Mouse (Mus musculus): ENCODE data around the gene Vps35l. TPM values are rescaled to one million over a fixed set of nuclear protein-coding genes. Genes with fewer than 3 reads are reported as not detected.

Vps35l gene
- polyA plus RNA-seq, 1 experiment from 2014 or later: 66.2 TPM

- Histone ChIP-seq H3K9me3 (ENCODE audit: control insufficient read depth, low read length) (no peaks in the 10 kb centered on the region), H3K4me3 (ENCODE audit: low read depth, low read length) (no peak overlapping the region), H3K27me3 (ENCODE audit: control insufficient read depth, insufficient read depth, low read length) (no peaks in the 10 kb centered on the region), H3K27ac (replicated peaks; ENCODE audit: low read depth, low read length) (no peak overlapping the region), H3K4me1 (ENCODE audit: control insufficient read depth, insufficient read depth, low read length) (no peaks in the 10 kb centered on the region), H3K36me3 (ENCODE audit: control insufficient read depth, insufficient read depth, low read length) (peaks cover 2% of the 10 kb centered on the region; the same call in 1 of the 2 replicates), H3K4me2 (ENCODE audit: low read depth, severe bottlenecking) (no peak overlapping the region), H3K9ac (ENCODE audit: low read length) (no peak overlapping the region)
- no peak for ATAC-seq (ENCODE audit: insufficient number of reproducible peaks, low FRiP score, low TSS enrichment, low read depth)
- 91% methylated on average over 11 of the region's 11 CpGs for WGBS
- DNase-seq (ENCODE audit: low spot score): no peak
Observed at GRCm38 (mm10) chr7:118763939-118764338, 23.9 kb downstream of the Vps35l start.

GRCm38 (mm10) chr7:118764725-118765124 is 24.7 kb downstream of the Vps35l start:
- no peak for ATAC-seq (ENCODE audit: insufficient number of reproducible peaks, low FRiP score, low TSS enrichment, low read depth)
- WGBS: 90% methylated on average over 14 of the region's 14 CpGs
- Histone ChIP-seq H3K36me3 (ENCODE audit: control insufficient read depth, insufficient read depth, low read length) (peaks cover 2% of the 10 kb centered on the region; the same call in 1 of the 2 replicates), H3K27ac (replicated peaks; ENCODE audit: low read depth, low read length) (no peak overlapping the region), H3K9me3 (ENCODE audit: control insufficient read depth, low read length) (no peaks in the 10 kb centered on the region), H3K27me3 (ENCODE audit: control insufficient read depth, insufficient read depth, low read length) (no peaks in the 10 kb centered on the region), H3K4me2 (ENCODE audit: low read depth, severe bottlenecking) (no peak overlapping the region), H3K4me1 (ENCODE audit: control insufficient read depth, insufficient read depth, low read length) (no peaks in the 10 kb centered on the region), H3K4me3 (ENCODE audit: low read depth, low read length) (no peak overlapping the region), H3K9ac (ENCODE audit: low read length) (no peak overlapping the region)
- DNase-seq (ENCODE audit: low spot score): no peak

GRCm38 (mm10) chr7:118765604-118766003 is 25.6 kb downstream of the Vps35l start:
- Histone ChIP-seq H3K4me2 (ENCODE audit: low read depth, severe bottlenecking) (no peak overlapping the region), H3K9ac (ENCODE audit: low read length) (no peak overlapping the region), H3K27ac (replicated peaks; ENCODE audit: low read depth, low read length) (no peak overlapping the region), H3K4me3 (ENCODE audit: low read depth, low read length) (no peak overlapping the region), H3K27me3 (ENCODE audit: control insufficient read depth, insufficient read depth, low read length) (no peaks in the 10 kb centered on the region), H3K9me3 (ENCODE audit: control insufficient read depth, low read length) (no peaks in the 10 kb centered on the region), H3K36me3 (ENCODE audit: control insufficient read depth, insufficient read depth, low read length) (peaks cover 2% of the 10 kb centered on the region; the same call in 1 of the 2 replicates), H3K4me1 (ENCODE audit: control insufficient read depth, insufficient read depth, low read length) (no peaks in the 10 kb centered on the region)
- ATAC-seq (ENCODE audit: insufficient number of reproducible peaks, low FRiP score, low TSS enrichment, low read depth) (no peak), DNase-seq (ENCODE audit: low spot score) (no peak)
- 69% methylated on average over 8 of the region's 8 CpGs for whole genome bisulfite sequencing

GRCm38 (mm10) chr7:118766119-118766833 is 26.2 kb downstream of the Vps35l start:
- peak; percentile 82 for DNase-seq (ENCODE audit: low spot score)
- Histone ChIP-seq H3K4me1 (ENCODE audit: control insufficient read depth, insufficient read depth, low read length) (no peaks in the 10 kb centered on the region), H3K4me3 (ENCODE audit: low read depth, low read length) (no peak overlapping the region), H3K9ac (ENCODE audit: low read length) (no peak overlapping the region), H3K36me3 (ENCODE audit: control insufficient read depth, insufficient read depth, low read length) (0 out of 2 replicates have a peak, but pooled peaks cover 2% of the 10 kb centered on the region), H3K27ac (replicated peaks; ENCODE audit: low read depth, low read length) (no peak overlapping the region), H3K9me3 (ENCODE audit: control insufficient read depth, low read length) (no peaks in the 10 kb centered on the region), H3K27me3 (ENCODE audit: control insufficient read depth, insufficient read depth, low read length) (no peaks in the 10 kb centered on the region), H3K4me2 (ENCODE audit: low read depth, severe bottlenecking) (no peak overlapping the region)
- WGBS: 64% methylated on average over 18 of the region's 18 CpGs
- ATAC-seq (ENCODE audit: insufficient number of reproducible peaks, low FRiP score, low TSS enrichment, low read depth): no peak

- 0 out of 2 replicates have a peak, but pooled peaks cover 2% of the 10 kb centered on the region for H3K36me3 ChIP-seq (ENCODE audit: control insufficient read depth, insufficient read depth, low read length)
- H3K27me3 ChIP-seq (ENCODE audit: control insufficient read depth, insufficient read depth, low read length): no peaks in the 10 kb centered on the region
- H3K4me2 ChIP-seq (ENCODE audit: low read depth, severe bottlenecking): no peak overlapping the region
- whole genome bisulfite sequencing: 86% methylated on average over 5 of the region's 5 CpGs
- H3K4me1 ChIP-seq (ENCODE audit: control insufficient read depth, insufficient read depth, low read length): no peaks in the 10 kb centered on the region
- no peaks in the 10 kb centered on the region for H3K9me3 ChIP-seq (ENCODE audit: control insufficient read depth, low read length)
- H3K27ac ChIP-seq (replicated peaks; ENCODE audit: low read depth, low read length): no peak overlapping the region
- no peak for DNase-seq (ENCODE audit: low spot score)
- no peak for ATAC-seq (ENCODE audit: insufficient number of reproducible peaks, low FRiP score, low TSS enrichment, low read depth)
- no peak overlapping the region for H3K9ac ChIP-seq (ENCODE audit: low read length)
- no peak overlapping the region for H3K4me3 ChIP-seq (ENCODE audit: low read depth, low read length)
Observed at GRCm38 (mm10) chr7:118766834-118767224, 26.8 kb downstream of the Vps35l start.

GRCm38 (mm10) chr7:118769208-118769607 is 29.2 kb downstream of the Vps35l start:
- H3K27ac ChIP-seq (replicated peaks; ENCODE audit: low read depth, low read length): no peak overlapping the region
- no peak overlapping the region for H3K9ac ChIP-seq (ENCODE audit: low read length)
- DNase-seq (ENCODE audit: low spot score): no peak
- no peaks in the 10 kb centered on the region for H3K9me3 ChIP-seq (ENCODE audit: control insufficient read depth, low read length)
- no peaks in the 10 kb centered on the region for H3K27me3 ChIP-seq (ENCODE audit: control insufficient read depth, insufficient read depth, low read length)
- WGBS: 81% methylated on average over 8 of the region's 8 CpGs
- H3K4me3 ChIP-seq (ENCODE audit: low read depth, low read length): no peak overlapping the region
- no peak for ATAC-seq (ENCODE audit: insufficient number of reproducible peaks, low FRiP score, low TSS enrichment, low read depth)
- H3K4me2 ChIP-seq (ENCODE audit: low read depth, severe bottlenecking): no peak overlapping the region
- H3K36me3 ChIP-seq (ENCODE audit: control insufficient read depth, insufficient read depth, low read length): peaks cover 3% of the 10 kb centered on the region; the same call in 1 of the 2 replicates
- no peaks in the 10 kb centered on the region for H3K4me1 ChIP-seq (ENCODE audit: control insufficient read depth, insufficient read depth, low read length)

GRCm38 (mm10) chr7:118769655-118770054 is 29.6 kb downstream of the Vps35l start:
- 59% methylated on average over 1 of the region's 1 CpGs for WGBS
- H3K9ac ChIP-seq (ENCODE audit: low read length): no peak overlapping the region
- no peak overlapping the region for H3K4me2 ChIP-seq (ENCODE audit: low read depth, severe bottlenecking)
- no peaks in the 10 kb centered on the region for H3K9me3 ChIP-seq (ENCODE audit: control insufficient read depth, low read length)
- H3K27ac ChIP-seq (replicated peaks; ENCODE audit: low read depth, low read length): no peak overlapping the region
- DNase-seq (ENCODE audit: low spot score) (no peak), ATAC-seq (ENCODE audit: insufficient number of reproducible peaks, low FRiP score, low TSS enrichment, low read depth) (no peak)
- H3K36me3 ChIP-seq (ENCODE audit: control insufficient read depth, insufficient read depth, low read length): peaks cover 3% of the 10 kb centered on the region; the same call in 1 of the 2 replicates
- no peaks in the 10 kb centered on the region for H3K27me3 ChIP-seq (ENCODE audit: control insufficient read depth, insufficient read depth, low read length)
- H3K4me1 ChIP-seq (ENCODE audit: control insufficient read depth, insufficient read depth, low read length): no peaks in the 10 kb centered on the region
- no peak overlapping the region for H3K4me3 ChIP-seq (ENCODE audit: low read depth, low read length)

- Histone ChIP-seq H3K4me1 (ENCODE audit: control insufficient read depth, insufficient read depth, low read length) (no peaks in the 10 kb centered on the region), H3K27me3 (ENCODE audit: control insufficient read depth, insufficient read depth, low read length) (no peaks in the 10 kb centered on the region), H3K36me3 (ENCODE audit: control insufficient read depth, insufficient read depth, low read length) (peaks cover 3% of the 10 kb centered on the region; the same call in 1 of the 2 replicates), H3K9me3 (ENCODE audit: control insufficient read depth, low read length) (no peaks in the 10 kb centered on the region), H3K4me3 (ENCODE audit: low read depth, low read length) (no peak overlapping the region), H3K4me2 (ENCODE audit: low read depth, severe bottlenecking) (no peak overlapping the region), H3K9ac (ENCODE audit: low read length) (no peak overlapping the region), H3K27ac (replicated peaks; ENCODE audit: low read depth, low read length) (no peak overlapping the region)
- ATAC-seq (ENCODE audit: insufficient number of reproducible peaks, low FRiP score, low TSS enrichment, low read depth): no peak
- no peak for DNase-seq (ENCODE audit: low spot score)
- WGBS: 90% methylated on average over 12 of the region's 12 CpGs
Observed at GRCm38 (mm10) chr7:118773027-118773426, 33.0 kb downstream of the Vps35l start.

All from limb, embryonic 11.5 days (tissue).